Mouse (Mus musculus): ENCODE data around the gene Add2. TPM values are rescaled to one million over a fixed set of nuclear protein-coding genes. Genes with fewer than 3 reads are reported as not detected.

Add2 gene
- polyA plus RNA-seq, 1 experiment from 2014 or later: 132 TPM

- no peaks in the 10 kb centered on the region for H3K27me3 ChIP-seq (replicated peaks; ENCODE audit: control insufficient read depth, insufficient read depth, low read length)
- no peak overlapping the region for H3K4me3 ChIP-seq (ENCODE audit: low read length)
- no peaks in the 10 kb centered on the region for H3K36me3 ChIP-seq (ENCODE audit: control insufficient read depth, insufficient read depth, low read length)
- 71% methylated on average over 8 of the region's 8 CpGs for WGBS
- no peak overlapping the region for H3K4me2 ChIP-seq (ENCODE audit: low read length)
- ATAC-seq: no peak
- H3K27ac ChIP-seq (ENCODE audit: low read depth, low read length): no peak overlapping the region
- H3K4me1 ChIP-seq (ENCODE audit: control insufficient read depth, insufficient read depth, low read depth, low read length): peaks cover 3% of the 10 kb centered on the region
- no peaks in the 10 kb centered on the region for H3K9me3 ChIP-seq (ENCODE audit: control insufficient read depth, low read length)
- H3K9ac ChIP-seq (ENCODE audit: low read depth, low read length): no peak overlapping the region
These were observed 125.0 kb downstream of the Add2 start for GRCm38 (mm10) chr6:86153436-86153990.

- Histone ChIP-seq H3K4me2 (ENCODE audit: low read length) (no peak overlapping the region), H3K27me3 (replicated peaks; ENCODE audit: control insufficient read depth, insufficient read depth, low read length) (no peaks in the 10 kb centered on the region), H3K36me3 (ENCODE audit: control insufficient read depth, insufficient read depth, low read length) (no peaks in the 10 kb centered on the region), H3K9me3 (ENCODE audit: control insufficient read depth, low read length) (no peaks in the 10 kb centered on the region), H3K27ac (ENCODE audit: low read depth, low read length) (no peak overlapping the region), H3K4me3 (ENCODE audit: low read length) (no peak overlapping the region), H3K9ac (ENCODE audit: low read depth, low read length) (no peak overlapping the region), H3K4me1 (ENCODE audit: control insufficient read depth, insufficient read depth, low read depth, low read length) (peaks cover 3% of the 10 kb centered on the region)
- no peak for ATAC-seq
- 83% methylated on average over 5 of the region's 5 CpGs for WGBS
These were observed 125.5 kb downstream of the Add2 start for GRCm38 (mm10) chr6:86154006-86154405.

- no peaks in the 10 kb centered on the region for H3K36me3 ChIP-seq (ENCODE audit: control insufficient read depth, insufficient read depth, low read length)
- H3K27ac ChIP-seq (ENCODE audit: low read depth, low read length): no peak overlapping the region
- H3K4me1 ChIP-seq (ENCODE audit: control insufficient read depth, insufficient read depth, low read depth, low read length): peaks cover 3% of the 10 kb centered on the region
- ATAC-seq: no peak
- no peak overlapping the region for H3K4me2 ChIP-seq (ENCODE audit: low read length)
- H3K9ac ChIP-seq (ENCODE audit: low read depth, low read length): no peak overlapping the region
- H3K27me3 ChIP-seq (replicated peaks; ENCODE audit: control insufficient read depth, insufficient read depth, low read length): no peaks in the 10 kb centered on the region
- no peak overlapping the region for H3K4me3 ChIP-seq (ENCODE audit: low read length)
- 82% methylated on average over 2 of the region's 2 CpGs for WGBS
- no peaks in the 10 kb centered on the region for H3K9me3 ChIP-seq (ENCODE audit: control insufficient read depth, low read length)
These were observed 126.0 kb downstream of the Add2 start for GRCm38 (mm10) chr6:86154481-86154880.

GRCm38 (mm10) chr6:86157253-86158234 lies 129.1 kb downstream of the Add2 start:
- ATAC-seq: no peak; the same call in 1 of the 2 replicates
- no peaks in the 10 kb centered on the region for H3K9me3 ChIP-seq (ENCODE audit: control insufficient read depth, low read length)
- 66% methylated on average over 17 of the region's 17 CpGs for WGBS
- H3K9ac ChIP-seq (ENCODE audit: low read depth, low read length): no peak overlapping the region
- H3K4me1 ChIP-seq (ENCODE audit: control insufficient read depth, insufficient read depth, low read depth, low read length): peaks cover 3% of the 10 kb centered on the region
- H3K27ac ChIP-seq (ENCODE audit: low read depth, low read length): no peak overlapping the region
- no peaks in the 10 kb centered on the region for H3K36me3 ChIP-seq (ENCODE audit: control insufficient read depth, insufficient read depth, low read length)
- no peak overlapping the region for H3K4me3 ChIP-seq (ENCODE audit: low read length)
- H3K4me2 ChIP-seq (ENCODE audit: low read length): no peak overlapping the region
- no peaks in the 10 kb centered on the region for H3K27me3 ChIP-seq (replicated peaks; ENCODE audit: control insufficient read depth, insufficient read depth, low read length)

GRCm38 (mm10) chr6:86160878-86161277 lies 132.4 kb downstream of the Add2 start:
- peaks cover 3% of the 10 kb centered on the region for H3K4me1 ChIP-seq (ENCODE audit: control insufficient read depth, insufficient read depth, low read depth, low read length)
- no peak overlapping the region for H3K4me3 ChIP-seq (ENCODE audit: low read length)
- no peak overlapping the region for H3K27ac ChIP-seq (ENCODE audit: low read depth, low read length)
- no peak for ATAC-seq
- H3K4me2 ChIP-seq (ENCODE audit: low read length): no peak overlapping the region
- no peak overlapping the region for H3K9ac ChIP-seq (ENCODE audit: low read depth, low read length)
- H3K36me3 ChIP-seq (ENCODE audit: control insufficient read depth, insufficient read depth, low read length): no peaks in the 10 kb centered on the region
- no peaks in the 10 kb centered on the region for H3K9me3 ChIP-seq (ENCODE audit: control insufficient read depth, low read length)
- 45% methylated on average over 3 of the region's 3 CpGs for WGBS
- no peaks in the 10 kb centered on the region for H3K27me3 ChIP-seq (replicated peaks; ENCODE audit: control insufficient read depth, insufficient read depth, low read length)

- H3K9ac ChIP-seq (ENCODE audit: low read depth, low read length): no peak overlapping the region
- peaks cover 3% of the 10 kb centered on the region for H3K4me1 ChIP-seq (ENCODE audit: control insufficient read depth, insufficient read depth, low read depth, low read length)
- no peak overlapping the region for H3K4me3 ChIP-seq (ENCODE audit: low read length)
- no peak for ATAC-seq
- no peaks in the 10 kb centered on the region for H3K36me3 ChIP-seq (ENCODE audit: control insufficient read depth, insufficient read depth, low read length)
- H3K9me3 ChIP-seq (ENCODE audit: control insufficient read depth, low read length): no peaks in the 10 kb centered on the region
- WGBS: 51% methylated on average over 7 of the region's 7 CpGs
- no peak overlapping the region for H3K27ac ChIP-seq (ENCODE audit: low read depth, low read length)
- no peaks in the 10 kb centered on the region for H3K27me3 ChIP-seq (replicated peaks; ENCODE audit: control insufficient read depth, insufficient read depth, low read length)
- H3K4me2 ChIP-seq (ENCODE audit: low read length): no peak overlapping the region
These were observed 133.1 kb downstream of the Add2 start for GRCm38 (mm10) chr6:86161586-86161985.

- Histone ChIP-seq H3K36me3 (ENCODE audit: control insufficient read depth, insufficient read depth, low read length) (no peaks in the 10 kb centered on the region), H3K4me2 (ENCODE audit: low read length) (no peak overlapping the region), H3K27ac (ENCODE audit: low read depth, low read length) (no peak overlapping the region), H3K9ac (ENCODE audit: low read depth, low read length) (no peak overlapping the region), H3K4me3 (ENCODE audit: low read length) (no peak overlapping the region), H3K27me3 (replicated peaks; ENCODE audit: control insufficient read depth, insufficient read depth, low read length) (no peaks in the 10 kb centered on the region), H3K9me3 (ENCODE audit: control insufficient read depth, low read length) (no peaks in the 10 kb centered on the region), H3K4me1 (ENCODE audit: control insufficient read depth, insufficient read depth, low read depth, low read length) (no peaks in the 10 kb centered on the region)
- ATAC-seq: no peak
- 44% methylated on average over 3 of the region's 3 CpGs for WGBS
These were observed 135.5 kb downstream of the Add2 start for GRCm38 (mm10) chr6:86164028-86164427.

GRCm38 (mm10) chr6:86166426-86166825 lies 137.9 kb downstream of the Add2 start:
- Histone ChIP-seq H3K4me1 (ENCODE audit: control insufficient read depth, insufficient read depth, low read depth, low read length) (no peaks in the 10 kb centered on the region), H3K9me3 (ENCODE audit: control insufficient read depth, low read length) (no peaks in the 10 kb centered on the region), H3K4me2 (ENCODE audit: low read length) (no peak overlapping the region), H3K27ac (ENCODE audit: low read depth, low read length) (no peak overlapping the region), H3K9ac (ENCODE audit: low read depth, low read length) (no peak overlapping the region), H3K27me3 (replicated peaks; ENCODE audit: control insufficient read depth, insufficient read depth, low read length) (no peaks in the 10 kb centered on the region), H3K4me3 (ENCODE audit: low read length) (no peak overlapping the region), H3K36me3 (ENCODE audit: control insufficient read depth, insufficient read depth, low read length) (no peaks in the 10 kb centered on the region)
- ATAC-seq: no peak
- 84% methylated on average over 9 of the region's 9 CpGs for WGBS

- WGBS: 64% methylated on average over 5 of the region's 5 CpGs
- ATAC-seq: no peak
- Histone ChIP-seq H3K9me3 (ENCODE audit: control insufficient read depth, low read length) (no peaks in the 10 kb centered on the region), H3K4me1 (ENCODE audit: control insufficient read depth, insufficient read depth, low read depth, low read length) (no peaks in the 10 kb centered on the region), H3K27me3 (replicated peaks; ENCODE audit: control insufficient read depth, insufficient read depth, low read length) (no peaks in the 10 kb centered on the region), H3K9ac (ENCODE audit: low read depth, low read length) (no peak overlapping the region), H3K36me3 (ENCODE audit: control insufficient read depth, insufficient read depth, low read length) (no peaks in the 10 kb centered on the region), H3K27ac (ENCODE audit: low read depth, low read length) (no peak overlapping the region), H3K4me2 (ENCODE audit: low read length) (no peak overlapping the region), H3K4me3 (ENCODE audit: low read length) (no peak overlapping the region)
These were observed 139.4 kb downstream of the Add2 start for GRCm38 (mm10) chr6:86167851-86168250.
